Mouse (Mus musculus) bone marrow macrophage, adult 2 months (primary cell): ENCODE measurements around the gene Slc22a23.

ENCODE experiments used
- CTCF ChIP-seq: IDR thresholded peaks from 2 replicates; pipeline ENCODE4 v1.5.1; 2012; ENCODE audit warnings: low read depth, mild to moderate bottlenecking, low read length, moderate library complexity
- POLR2A ChIP-seq: IDR thresholded peaks from 2 replicates; pipeline ENCODE4 v1.6.1; 2012; ENCODE audit warnings: mild to moderate bottlenecking, low read depth, low read length, borderline replicate concordance

- TF ChIP-seq POLR2A: no peak
- TF ChIP-seq CTCF: no peak
Observed at GRCm38 (mm10) chr13:34265576-34265975, 79.4 kb downstream of the Slc22a23 start.
